Mouse (Mus musculus) R1 (cell line): ENCODE data around the gene Larp1b.

Experiments
- DNase-seq: peaks from one replicate; pipeline ENCODE4 v3.0.0-alpha.2; 2018; ENCODE audit warnings: low read depth, low spot score

Larp1b gene

GRCm38 (mm10) chr3:41082520-41082884 lies 132.9 kb downstream of the Larp1b start:
- no peak for DNase-seq

DNA sequence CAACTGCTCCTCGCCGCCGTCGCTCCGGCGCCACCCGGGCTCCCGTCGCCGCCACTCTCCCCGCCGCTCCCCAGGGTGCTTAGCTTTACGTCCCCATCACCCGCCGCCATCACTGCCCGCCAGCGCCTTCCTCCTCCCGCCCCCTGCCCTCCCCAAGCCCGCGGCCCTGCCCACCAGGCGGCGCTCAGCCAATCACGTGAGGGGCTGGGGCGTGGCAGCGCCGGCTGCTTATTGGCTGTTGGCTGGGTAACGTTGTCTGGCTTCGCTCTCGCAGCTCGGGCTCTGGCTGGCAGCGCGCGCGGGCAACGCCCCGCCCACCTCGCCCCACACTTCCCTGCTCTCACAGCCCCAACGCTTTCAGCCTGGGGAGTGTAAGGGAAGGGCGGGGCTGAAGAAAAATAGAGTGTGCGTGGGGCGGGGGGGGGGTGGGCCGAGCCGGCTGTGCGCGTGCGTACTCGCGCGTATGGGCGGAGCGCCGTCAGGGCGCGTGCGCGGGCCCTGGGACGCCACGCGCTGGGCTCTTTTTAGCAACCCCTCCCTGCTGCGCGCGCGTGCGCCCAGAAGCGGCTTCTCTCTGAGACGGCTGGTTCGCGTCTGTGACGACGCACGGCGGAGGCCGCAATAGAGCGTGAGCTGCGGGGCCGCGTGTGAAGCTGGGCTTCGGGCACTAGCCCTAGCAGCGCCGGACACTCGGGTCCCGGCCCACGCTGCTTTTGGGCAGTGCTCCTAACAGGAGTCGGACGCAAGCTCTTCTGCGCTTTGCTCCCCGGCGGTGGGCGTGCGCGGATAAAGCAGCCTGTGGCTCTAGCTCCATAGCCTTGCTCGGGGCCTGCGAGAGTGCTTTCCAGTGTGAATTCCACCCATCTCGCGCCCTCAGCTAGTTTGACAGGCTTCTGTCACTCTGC lies 133.5 kb downstream of the Larp1b start, which contains the start of gene Pgrmc2:
Gene Pgrmc2 (minus strand): TSS at position 162 of the 905 bp plus-strand sequence.
- peak; percentile 98 for DNase-seq

DNA sequence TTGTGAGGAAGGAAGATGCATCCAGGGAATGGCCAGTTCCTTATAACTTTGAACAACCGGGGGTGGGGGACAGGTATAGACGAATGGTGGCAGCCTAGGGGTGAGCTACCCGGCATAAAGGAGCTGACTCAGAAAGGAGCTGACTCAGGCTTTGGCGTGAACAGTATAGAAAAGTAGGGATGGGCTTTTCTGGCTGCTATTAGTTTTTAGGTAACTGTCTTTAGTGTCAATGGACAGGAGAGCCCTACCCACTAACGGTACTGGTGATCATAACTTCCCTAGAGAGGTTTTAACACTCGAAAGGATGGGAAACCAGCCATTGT lies 134.1 kb downstream of the Larp1b start:
- no peak for DNase-seq

DNA sequence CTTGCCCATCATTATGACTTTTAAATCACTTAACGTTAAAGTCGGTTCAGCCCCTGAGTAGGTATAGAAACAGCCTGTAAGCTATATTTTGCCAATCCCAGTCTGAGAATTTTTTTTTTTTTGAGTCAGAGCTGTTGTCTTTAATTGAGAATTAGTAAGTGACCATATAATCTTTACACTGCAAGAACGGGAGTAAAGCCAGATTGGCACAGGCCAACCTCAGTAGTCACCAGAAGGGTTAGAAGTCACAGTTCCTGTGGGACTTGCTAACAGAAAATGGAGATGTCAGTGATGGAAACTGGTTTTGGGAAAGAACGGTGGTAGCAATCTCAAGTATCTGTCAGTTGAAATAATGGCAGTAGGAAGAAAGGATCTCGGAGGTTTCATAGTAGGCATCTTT lies 134.8 kb downstream of the Larp1b start:
- no peak for DNase-seq

- DNase-seq: no peak
These were observed 137.4 kb downstream of the Larp1b start for GRCm38 (mm10) chr3:41087071-41087470.
